Mouse (Mus musculus): ENCODE measurements around the gene 6330403K07Rik. TPM values are rescaled to one million over a fixed set of nuclear protein-coding genes. Genes with fewer than 3 reads are reported as not detected.

The 6330403K07Rik gene
- total RNA-seq, 1 experiment from 2014 or later, result 9.3 TPM

DNA sequence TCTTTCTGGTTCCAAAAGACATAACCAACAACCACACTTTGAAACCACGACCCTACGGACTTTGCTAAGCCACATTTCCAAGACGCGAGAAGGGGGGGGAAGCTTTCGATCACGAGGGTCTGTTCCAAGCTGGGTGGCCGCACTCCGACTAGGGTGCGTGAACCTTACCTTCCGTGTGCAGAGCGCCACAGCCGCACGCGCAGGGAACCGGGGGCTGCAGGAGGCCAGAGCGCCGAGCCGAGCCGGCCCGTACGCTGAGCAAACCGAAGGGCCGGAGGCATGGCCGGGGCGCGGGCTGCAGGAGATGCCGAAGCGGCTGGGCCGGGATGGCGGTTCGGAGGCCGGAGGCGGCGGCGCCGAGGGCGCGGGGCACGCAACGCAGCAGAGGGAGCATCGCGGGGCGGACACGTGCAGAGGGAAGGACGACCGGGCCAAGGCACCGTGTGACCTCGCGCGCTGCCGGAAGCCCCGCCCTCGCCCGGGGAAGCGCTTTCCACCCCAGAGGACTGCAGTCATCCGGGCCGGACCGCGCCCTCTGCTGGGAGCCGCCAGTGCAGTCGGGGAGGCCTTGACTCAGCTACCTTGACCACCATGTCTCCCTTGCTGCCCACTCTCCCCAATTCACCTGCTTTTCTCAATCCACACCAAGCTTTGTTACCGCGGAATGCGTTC is 50.6 kb downstream of the 6330403K07Rik start, which contains the start of gene C1qbp:
C1qbp (minus strand) TSS at position 470 of the 672 bp plus-strand sequence.
- peak; percentile 99 for DNase-seq

DNA sequence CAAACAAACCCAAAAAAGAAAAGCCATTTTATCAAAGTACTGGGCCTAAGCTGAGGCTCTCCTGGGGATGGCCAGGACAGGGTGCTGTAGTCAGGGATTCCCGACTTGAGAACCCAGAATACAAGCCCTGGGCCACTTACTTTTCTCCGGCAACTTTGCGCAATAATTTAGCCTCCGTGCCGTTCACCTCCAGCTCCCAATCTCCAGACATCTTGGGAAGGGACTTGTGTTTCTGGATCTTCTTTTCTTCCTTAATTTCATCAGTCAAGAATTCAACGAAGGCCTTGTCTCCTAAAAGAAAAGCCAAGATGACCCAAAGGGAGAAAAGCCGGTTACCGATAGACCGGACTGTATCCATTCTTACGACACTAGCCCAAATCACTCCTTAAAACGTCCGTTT is 51.3 kb downstream of the 6330403K07Rik start:
- no peak for DNase-seq

Other genes with a start within 250 kb of the 6330403K07Rik start
- gene Scimp, start 220.9 kb downstream of the 6330403K07Rik start, total RNA-seq (2021), result 0.41 and 1.2 TPM in 2 replicates
- gene Rabep1, start 188.7 kb downstream of the 6330403K07Rik start, total RNA-seq (2021), result 97.4 and 109 TPM in 2 replicates
- gene Nup88, start 63.5 kb downstream of the 6330403K07Rik start, total RNA-seq (2021), result 57.2 and 63.4 TPM in 2 replicates
- 24.9 and 30.9 TPM in 2 replicates for gene Rpain, start 63.3 kb downstream of the 6330403K07Rik start, total RNA-seq (2021)
- gene C1qbp, start 50.5 kb downstream of the 6330403K07Rik start, total RNA-seq (2021), result 234 and 249 TPM in 2 replicates
- 28.3 and 29.5 TPM in 2 replicates for gene Dhx33, start 29.1 kb downstream of the 6330403K07Rik start, total RNA-seq (2021)
- gene Mis12, start 13.9 kb downstream of the 6330403K07Rik start, total RNA-seq (2021), result 23.2 and 24.4 TPM in 2 replicates
- 56.0 and 60.2 TPM in 2 replicates for gene Derl2, start 13.7 kb downstream of the 6330403K07Rik start, total RNA-seq (2021)
- gene Nlrp1a, start 111.2 kb upstream of the 6330403K07Rik start, total RNA-seq (2021), result 1.7 and 2.1 TPM in 2 replicates
- gene Nlrp1b, start 197.2 kb upstream of the 6330403K07Rik start, total RNA-seq (2021), result 0.19 and 0.23 TPM in 2 replicates

Measured in adrenal gland, postnatal 14 days (tissue).